Mouse (Mus musculus): ENCODE data around the gene Gm45717.
"Not testable (repeated sequence)": the region's sequence is repeated elsewhere in the genome, so short reads cannot be mapped to it uniquely, and the experiment has no call there.

Gene Gm45717

GRCm38 (mm10) chr7:140955758-140956555 lies at the start of gene Gm45717, which contains the start of gene Ifitm2:
Gene Gm45717, minus strand, starts transcription at chr7:140955937.
Gene Ifitm2, minus strand, starts transcription at chr7:140955987.
- DNase-seq (ENCODE audit: low read depth): peak; percentile 40

GRCm38 (mm10) chr7:141003248-141004010 lies 47.7 kb upstream of the Gm45717 start:
- no peak for DNase-seq (ENCODE audit: low read depth)

DNA sequence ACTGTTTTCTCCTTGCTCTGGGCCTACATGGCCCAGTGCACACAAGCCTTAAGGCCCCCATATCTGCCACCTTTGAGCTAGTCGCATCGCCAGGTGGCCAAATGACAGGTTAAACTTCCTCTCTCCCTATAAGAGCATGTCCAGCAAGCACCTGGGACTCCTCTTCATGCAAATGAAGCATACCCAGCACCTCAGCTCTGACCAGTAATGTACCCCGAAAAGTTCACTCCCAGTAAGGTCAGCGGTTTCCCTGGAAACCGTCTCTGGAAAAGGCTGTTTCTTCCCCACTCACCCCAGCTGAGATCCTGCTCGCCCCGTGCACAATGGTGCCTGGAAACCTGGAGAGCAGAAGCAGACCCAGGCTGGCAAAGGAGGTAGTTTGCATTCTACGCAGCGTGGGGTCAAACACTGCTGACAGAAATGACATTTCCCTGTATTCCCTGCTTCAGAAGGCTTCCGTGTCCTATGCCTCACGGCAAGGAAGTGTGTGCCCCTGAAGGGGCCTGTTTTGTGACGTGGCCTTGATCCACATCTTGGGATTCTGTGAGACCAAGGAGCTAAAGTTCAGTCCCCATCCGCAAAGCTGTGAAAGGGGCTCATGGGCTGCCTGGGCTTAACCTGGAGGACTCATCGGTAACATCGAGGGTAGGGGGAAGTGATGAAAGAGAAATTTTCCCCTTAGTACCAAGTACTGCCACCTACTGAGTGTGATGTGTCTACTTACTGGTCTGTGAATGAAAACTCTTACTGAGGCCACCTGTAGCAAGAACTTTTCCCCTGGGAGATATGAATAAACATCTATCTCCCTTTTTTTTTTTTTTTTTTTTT lies 45.4 kb upstream of the Gm45717 start:
- DNase-seq (ENCODE audit: low read depth): no peak

- no peak for DNase-seq (ENCODE audit: low read depth)
Measured at GRCm38 (mm10) chr7:140998853-140999700, 43.3 kb upstream of the Gm45717 start.

GRCm38 (mm10) chr7:140997817-140998216 lies 42.1 kb upstream of the Gm45717 start:
- no peak for DNase-seq (ENCODE audit: low read depth)

DNA sequence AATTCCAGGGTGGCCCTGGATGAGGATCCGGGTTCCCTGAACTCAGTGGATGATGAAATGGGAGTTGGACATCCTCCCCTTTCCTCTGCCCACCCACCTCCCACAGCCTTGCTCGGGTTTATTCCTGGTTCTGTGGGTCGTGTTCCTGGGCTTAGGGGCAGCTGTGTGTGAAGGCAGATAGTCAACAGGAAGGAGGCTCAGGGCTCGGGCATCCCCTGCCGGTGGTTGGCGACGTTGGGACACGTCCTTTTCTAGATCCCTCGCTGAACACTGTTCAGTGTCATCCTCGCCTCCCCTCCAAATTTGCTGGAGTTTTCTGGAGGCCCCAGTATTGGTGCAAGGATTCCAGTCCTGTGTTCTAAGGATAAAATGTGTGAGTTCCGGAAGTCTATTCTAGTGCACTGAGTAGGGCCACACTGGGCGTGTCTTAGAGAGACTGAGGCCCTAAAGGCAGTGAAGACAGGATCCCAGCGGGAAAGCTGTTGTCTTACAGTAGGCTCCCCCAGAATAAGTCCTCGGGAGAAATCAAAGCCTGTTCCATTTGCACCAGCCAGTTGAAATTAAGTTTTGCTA lies 35.5 kb upstream of the Gm45717 start:
- no peak for DNase-seq (ENCODE audit: low read depth)

GRCm38 (mm10) chr7:140990622-140991021 lies 34.9 kb upstream of the Gm45717 start:
- DNase-seq (ENCODE audit: low read depth): no peak

DNA sequence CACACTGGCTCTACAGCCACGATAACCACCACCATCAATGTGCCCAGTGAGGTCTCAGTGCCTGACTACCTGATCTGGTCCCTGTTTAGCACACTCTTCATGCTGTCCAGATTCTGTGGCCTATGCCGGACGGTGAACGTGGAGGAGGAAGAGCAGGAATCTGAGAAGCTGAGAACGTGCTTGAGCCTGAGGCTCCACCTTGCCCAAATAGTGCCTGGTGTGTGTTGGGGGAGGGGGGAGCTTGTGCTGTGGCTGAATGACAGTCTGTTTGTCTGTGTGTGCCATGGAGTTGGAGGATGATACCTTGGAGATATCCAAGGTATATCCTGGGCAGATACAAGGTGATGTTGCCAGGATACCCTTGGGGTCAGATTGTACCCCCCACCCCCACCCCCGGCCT lies 34.4 kb upstream of the Gm45717 start:
- DNase-seq (ENCODE audit: low read depth): no peak

- no peak for DNase-seq (ENCODE audit: low read depth)
Measured at GRCm38 (mm10) chr7:140989022-140989421, 33.3 kb upstream of the Gm45717 start.

GRCm38 (mm10) chr7:140987182-140988138 lies 31.7 kb upstream of the Gm45717 start:
- DNase-seq (ENCODE audit: low read depth): no peak

DNA sequence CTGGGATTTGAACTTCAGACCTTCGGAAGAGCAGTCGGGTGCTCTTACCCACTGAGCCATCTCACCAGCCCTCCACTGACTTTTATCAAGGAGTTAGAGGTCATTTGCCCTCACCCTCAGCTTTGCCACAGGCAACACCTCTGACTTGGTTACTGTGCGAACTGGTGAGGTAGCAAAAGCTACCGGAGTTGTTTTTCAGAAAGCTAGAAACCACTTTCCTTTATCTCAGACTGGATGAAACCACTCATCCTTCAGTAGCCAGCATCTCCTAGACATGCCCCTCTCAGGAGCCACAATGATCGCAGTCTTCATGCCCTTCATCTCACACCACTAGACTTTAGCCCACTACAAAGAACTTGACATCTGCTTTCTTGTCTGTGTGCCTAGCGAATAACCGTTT lies 27.2 kb upstream of the Gm45717 start:
- no peak for DNase-seq (ENCODE audit: low read depth)

GRCm38 (mm10) chr7:140981704-140982103 lies 26.0 kb upstream of the Gm45717 start:
- no peak for DNase-seq (ENCODE audit: low read depth)

DNA sequence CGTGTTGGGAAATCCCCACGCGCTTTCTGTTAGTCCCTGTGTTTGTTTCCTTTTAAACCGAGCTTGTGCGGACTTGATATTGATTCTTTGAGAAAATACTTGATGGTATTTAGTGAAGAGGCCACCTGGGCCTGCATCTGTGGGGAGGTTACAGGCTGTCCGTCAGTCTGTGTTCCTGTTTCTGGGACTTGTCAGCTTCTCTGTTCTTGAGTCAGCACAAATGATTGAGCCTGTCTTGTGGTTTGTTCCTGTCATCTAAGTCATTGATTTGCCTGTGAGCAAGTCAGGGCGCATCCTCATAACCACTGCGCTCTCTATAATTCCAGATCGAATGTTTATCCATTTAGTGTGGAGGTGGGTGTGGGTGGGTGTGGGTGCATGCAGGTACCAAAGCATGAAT lies 21.0 kb upstream of the Gm45717 start:
- not testable (repeated sequence) for DNase-seq (ENCODE audit: low read depth)

- DNase-seq (ENCODE audit: low read depth): no peak
Measured at GRCm38 (mm10) chr7:140975465-140975864, 19.7 kb upstream of the Gm45717 start.

DNA sequence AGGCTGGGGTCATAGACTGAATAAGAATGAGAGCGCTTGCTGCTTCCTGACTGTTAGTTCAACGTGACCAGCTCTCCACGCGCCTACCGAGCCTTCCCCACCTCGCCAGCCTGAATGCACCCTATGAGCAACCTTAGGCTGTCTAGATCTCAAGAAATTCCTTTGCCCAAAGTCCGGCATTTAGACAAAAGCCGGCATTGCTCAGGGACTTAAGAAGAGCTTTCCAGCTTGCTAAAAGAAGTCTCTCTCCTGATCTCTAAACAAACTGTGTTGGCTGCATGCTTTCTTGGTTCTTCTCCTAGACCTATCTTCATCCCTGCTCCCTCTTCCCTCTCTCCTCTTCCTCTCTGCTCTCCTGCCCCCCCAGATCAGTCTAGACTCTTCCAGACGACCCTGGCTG lies 19.2 kb upstream of the Gm45717 start:
- no peak for DNase-seq (ENCODE audit: low read depth)

GRCm38 (mm10) chr7:140973396-140974165 lies 17.8 kb upstream of the Gm45717 start:
- DNase-seq (ENCODE audit: low read depth): no peak

GRCm38 (mm10) chr7:140971479-140972171 lies 15.9 kb upstream of the Gm45717 start:
- no peak for DNase-seq (ENCODE audit: low read depth)

DNA sequence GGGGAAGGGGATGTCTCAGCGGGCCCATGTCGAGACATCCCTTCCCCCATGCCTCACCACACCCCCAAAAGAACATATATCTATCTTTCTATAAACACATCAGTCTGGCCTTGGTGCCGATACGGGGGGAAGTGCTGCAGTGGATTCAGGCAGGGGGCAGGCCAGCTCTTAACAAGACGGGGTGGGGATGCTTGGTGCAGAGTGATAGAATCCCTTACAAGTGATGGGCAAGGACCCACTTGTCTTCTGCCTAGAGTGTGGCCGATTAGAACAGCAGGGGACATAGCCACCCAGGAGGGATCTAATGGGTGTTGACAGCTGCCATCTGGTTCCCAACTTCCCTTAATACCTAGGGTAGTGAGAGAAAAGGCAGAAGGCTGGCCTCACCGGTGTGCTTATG lies 15.2 kb upstream of the Gm45717 start:
- DNase-seq (ENCODE audit: low read depth): no peak

Data from c-Kit-positive CD71-positive TER-119-negative erythroid progenitor cells, embryonic 14.5 days (primary cell).